Mouse (Mus musculus) kidney, adult 2 months (tissue): ENCODE data around the gene Mrps34. TPM values are rescaled to one million over a fixed set of nuclear protein-coding genes. Genes with fewer than 3 reads are reported as not detected.

ENCODE experiments used
- DNase-seq: peaks from one replicate; pipeline ENCODE4 v3.0.0; 2021
- H3K27ac ChIP-seq: fragments of 200-500 bp; 2 replicates; pipeline ENCODE4 v1.5.1; 2012; ENCODE audit warnings: low read depth, low read length, control low read depth, inconsistent platforms; ENCODE audit not compliant: insufficient read depth
- H3K27me3 ChIP-seq: fragments of 200-500 bp; replicated peaks from 2 replicates; pipeline ENCODE4 v1.6.1; 2012; ENCODE audit warnings: mild to moderate bottlenecking, moderate library complexity, low read length, inconsistent platforms; ENCODE audit not compliant: control insufficient read depth, insufficient read depth
- H3K36me3 ChIP-seq: fragments of 200-500 bp; 2 replicates; pipeline ENCODE4 v1.6.1; 2012; ENCODE audit warnings: mild to moderate bottlenecking, moderate library complexity, low read length, inconsistent platforms; ENCODE audit not compliant: control insufficient read depth, insufficient read depth
- H3K4me1 ChIP-seq: fragments of 200-500 bp; 2 replicates; pipeline ENCODE4 v1.6.1; 2011; ENCODE audit warnings: low read length; ENCODE audit not compliant: control insufficient read depth, insufficient read depth
- H3K4me3 ChIP-seq: fragments of 200-500 bp; 2 replicates; pipeline ENCODE4 v1.5.1; 2011; ENCODE audit warnings: mild to moderate bottlenecking, low read depth, low read length, control low read depth; ENCODE audit not compliant: insufficient read depth
- CTCF ChIP-seq: fragments of 200-500 bp; conservative IDR thresholded peaks from 2 replicates; pipeline ENCODE4 v1.5.1; 2011; ENCODE audit warnings: low read depth, mild to moderate bottlenecking, control low read depth, low read length, moderate library complexity, mixed read lengths; ENCODE audit not compliant: insufficient read depth, insufficient read length
- POLR2A ChIP-seq: fragments of 200-500 bp; IDR thresholded peaks from one replicate; pipeline ENCODE4 v1.6.1; 2011; ENCODE audit warnings: low read depth, low read length, control low read depth
- WGBS: fragments of 180-500 bp; shearing (Covaris S2); methylation state at CpG from one replicate; pipeline ENCODE4 v1.1.7; 2018; 5-methylcytosine and 5-hydroxymethylcytosine counted together
- polyA plus RNA-seq: library from polyadenylated mRNA; depleted of rRNA; stranded (reverse); fragments of >200 nt; gene quantifications from 2 replicates; pipeline ENCODE4 v1.2.3, GENCODE M21; 2012

The Mrps34 gene
- polyA plus RNA-seq, 1 experiment: 162 TPM

GRCm38 (mm10) chr17:24855838-24856464 lies 39.0 kb upstream of the Mrps34 start:
- H3K27ac ChIP-seq: peak overlapping the region; percentile 81
- H3K4me1 ChIP-seq: peaks cover 27% of the 10 kb centered on the region; the same call in 1 of the 2 replicates
- H3K27me3 ChIP-seq: no peaks in the 10 kb centered on the region
- TF ChIP-seq POLR2A (no peak), CTCF (no peak)
- no peak overlapping the region for H3K4me3 ChIP-seq
- WGBS: 58% methylated on average over 3 of the region's 3 CpGs
- peaks cover 1% of the 10 kb centered on the region for H3K36me3 ChIP-seq
- DNase-seq: peak; percentile 59

- WGBS: 82% methylated on average over 13 of the region's 13 CpGs
- no peak for DNase-seq
- Histone ChIP-seq H3K27me3 (no peaks in the 10 kb centered on the region), H3K4me1 (peaks cover 27% of the 10 kb centered on the region; the same call in 1 of the 2 replicates), H3K36me3 (peaks cover 5% of the 10 kb centered on the region), H3K27ac (peak overlapping the region; percentile 81), H3K4me3 (no peak overlapping the region)
- TF ChIP-seq CTCF (no peak), POLR2A (no peak)
Measured at GRCm38 (mm10) chr17:24856589-24856988, 38.3 kb upstream of the Mrps34 start.

- peak overlapping the region; percentile 69 for H3K27ac ChIP-seq
- peaks cover 23% of the 10 kb centered on the region; the same call in 1 of the 2 replicates for H3K4me1 ChIP-seq
- TF ChIP-seq POLR2A (no peak), CTCF (no peak)
- DNase-seq: peak; percentile 95
- 38% methylated on average over 8 of the region's 8 CpGs for WGBS
- H3K4me3 ChIP-seq: peak overlapping the region; percentile 14; the same call in 1 of the 2 replicates
- H3K27me3 ChIP-seq: no peaks in the 10 kb centered on the region
- H3K36me3 ChIP-seq: peaks cover 5% of the 10 kb centered on the region
Measured at GRCm38 (mm10) chr17:24857831-24858470, 37.0 kb upstream of the Mrps34 start.

GRCm38 (mm10) chr17:24858967-24859366 lies 35.9 kb upstream of the Mrps34 start:
- 73% methylated on average over 6 of the region's 6 CpGs for WGBS
- peaks cover 23% of the 10 kb centered on the region; the same call in 1 of the 2 replicates for H3K4me1 ChIP-seq
- H3K27ac ChIP-seq: no peak overlapping the region
- DNase-seq: no peak
- peaks cover 5% of the 10 kb centered on the region for H3K36me3 ChIP-seq
- H3K4me3 ChIP-seq: no peak overlapping the region
- no peaks in the 10 kb centered on the region for H3K27me3 ChIP-seq
- TF ChIP-seq POLR2A: no peak

- Histone ChIP-seq H3K4me3 (no peak overlapping the region), H3K27ac (no peak overlapping the region), H3K4me1 (peaks cover 23% of the 10 kb centered on the region; the same call in 1 of the 2 replicates), H3K27me3 (no peaks in the 10 kb centered on the region), H3K36me3 (peaks cover 5% of the 10 kb centered on the region)
- TF ChIP-seq POLR2A (no peak), CTCF (no peak)
- WGBS: 92% methylated on average over 8 of the region's 8 CpGs
- no peak for DNase-seq
Measured at GRCm38 (mm10) chr17:24860076-24860475, 34.8 kb upstream of the Mrps34 start.

GRCm38 (mm10) chr17:24861785-24862184 lies 33.1 kb upstream of the Mrps34 start:
- H3K4me1 ChIP-seq: peaks cover 13% of the 10 kb centered on the region; the same call in 1 of the 2 replicates
- TF ChIP-seq POLR2A: no peak
- no peak for TF ChIP-seq CTCF
- no peak overlapping the region for H3K27ac ChIP-seq
- DNase-seq: no peak
- no peak overlapping the region for H3K4me3 ChIP-seq
- H3K36me3 ChIP-seq: peaks cover 5% of the 10 kb centered on the region
- H3K27me3 ChIP-seq: no peaks in the 10 kb centered on the region
- 82% methylated on average over 3 of the region's 3 CpGs for WGBS

GRCm38 (mm10) chr17:24865776-24866175 lies 29.1 kb upstream of the Mrps34 start, which contains the start of gene Igfals:
TSS of gene Igfals (plus strand) at chr17:24865997.
- peaks cover 5% of the 10 kb centered on the region for H3K36me3 ChIP-seq
- no peak for DNase-seq
- H3K27me3 ChIP-seq: no peaks in the 10 kb centered on the region
- no peak within 1 kb of the TSS for H3K4me3 ChIP-seq
- 92% methylated on average over 8 of the region's 8 CpGs for WGBS
- H3K27ac ChIP-seq: no peak within 1 kb of the TSS
- TF ChIP-seq POLR2A: no peak
- TF ChIP-seq CTCF: no peak
- peaks cover 5% of the 10 kb centered on the region; the same call in 1 of the 2 replicates for H3K4me1 ChIP-seq
